Mouse (Mus musculus): ENCODE results near the gene Bcor. TPM values are rescaled to one million over a fixed set of nuclear protein-coding genes. Genes with fewer than 3 reads are reported as not detected.
A peak's percentile ranks its signal among the peaks of the same experiment; 100 is the strongest.

The Bcor gene
- polyA plus RNA-seq, 1 experiment from 2014 or later: 24.6 TPM

GRCm38 (mm10) chrX:12088301-12089026 is 71.7 kb downstream of the Bcor start:
- peak; percentile 73 for DNase-seq (ENCODE audit: low spot score)
- peak; percentile 48 for ATAC-seq (ENCODE audit: low FRiP score)
- H3K36me3 ChIP-seq (ENCODE audit: control insufficient read depth, insufficient read depth, low read length): no peaks in the 10 kb centered on the region
- 1% methylated on average over 39 of the region's 72 CpGs for WGBS
- H3K27ac ChIP-seq (ENCODE audit: low read depth, low read length): peak overlapping the region; percentile 94
- H3K4me1 ChIP-seq (replicated peaks; ENCODE audit: control insufficient read depth, insufficient read depth, low read length): no peaks in the 10 kb centered on the region; the same call in 1 of the 2 replicates
- no peaks in the 10 kb centered on the region for H3K9me3 ChIP-seq (ENCODE audit: control insufficient read depth, low read length)
- H3K4me3 ChIP-seq (ENCODE audit: low read depth, low read length): peak overlapping the region; percentile 43
- H3K4me2 ChIP-seq (replicated peaks; ENCODE audit: low read depth, low read length): peak overlapping the region; percentile 92
- peaks cover 73% of the 10 kb centered on the region for H3K27me3 ChIP-seq (ENCODE audit: control insufficient read depth, insufficient read depth, low read length)
- peak overlapping the region; percentile 68 for H3K9ac ChIP-seq (ENCODE audit: low read depth, low read length)

GRCm38 (mm10) chrX:12087511-12088300 is 72.4 kb downstream of the Bcor start:
- ATAC-seq (ENCODE audit: low FRiP score): peak; percentile 10; the same call in 1 of the 2 replicates
- peak overlapping the region; percentile 92 for H3K4me2 ChIP-seq (replicated peaks; ENCODE audit: low read depth, low read length)

GRCm38 (mm10) chrX:12086674-12087510 is 73.3 kb downstream of the Bcor start:
- H3K36me3 ChIP-seq (ENCODE audit: control insufficient read depth, insufficient read depth, low read length): no peaks in the 10 kb centered on the region
- WGBS: 2% methylated on average over 45 of the region's 70 CpGs
- peak overlapping the region; percentile 94 for H3K27ac ChIP-seq (ENCODE audit: low read depth, low read length)
- peak overlapping the region; percentile 92 for H3K4me2 ChIP-seq (replicated peaks; ENCODE audit: low read depth, low read length)
- H3K9ac ChIP-seq (ENCODE audit: low read depth, low read length): peak overlapping the region; percentile 68
- peaks cover 81% of the 10 kb centered on the region for H3K27me3 ChIP-seq (ENCODE audit: control insufficient read depth, insufficient read depth, low read length)
- ATAC-seq (ENCODE audit: low FRiP score) (no peak), DNase-seq (ENCODE audit: low spot score) (peak; percentile 53)
- H3K4me1 ChIP-seq (replicated peaks; ENCODE audit: control insufficient read depth, insufficient read depth, low read length): no peaks in the 10 kb centered on the region; the same call in 1 of the 2 replicates
- peak overlapping the region; percentile 43 for H3K4me3 ChIP-seq (ENCODE audit: low read depth, low read length)
- no peaks in the 10 kb centered on the region for H3K9me3 ChIP-seq (ENCODE audit: control insufficient read depth, low read length)

More at GRCm38 (mm10) chrX:12087511-12088300, 72.4 kb downstream of the Bcor start:
- under 1% methylated on average over 46 of the region's 55 CpGs for WGBS
- no peaks in the 10 kb centered on the region for H3K36me3 ChIP-seq (ENCODE audit: control insufficient read depth, insufficient read depth, low read length)
- peak overlapping the region; percentile 94 for H3K27ac ChIP-seq (ENCODE audit: low read depth, low read length)
- peaks cover 79% of the 10 kb centered on the region for H3K27me3 ChIP-seq (ENCODE audit: control insufficient read depth, insufficient read depth, low read length)
- H3K4me1 ChIP-seq (replicated peaks; ENCODE audit: control insufficient read depth, insufficient read depth, low read length): no peaks in the 10 kb centered on the region; the same call in 1 of the 2 replicates
- H3K9ac ChIP-seq (ENCODE audit: low read depth, low read length): peak overlapping the region; percentile 68
- no peaks in the 10 kb centered on the region for H3K9me3 ChIP-seq (ENCODE audit: control insufficient read depth, low read length)
- DNase-seq (ENCODE audit: low spot score): peak; percentile 51
- H3K4me3 ChIP-seq (ENCODE audit: low read depth, low read length): peak overlapping the region; percentile 43

- peaks cover 83% of the 10 kb centered on the region for H3K27me3 ChIP-seq (ENCODE audit: control insufficient read depth, insufficient read depth, low read length)
- H3K4me3 ChIP-seq (ENCODE audit: low read depth, low read length): no peak overlapping the region
- no peak for ATAC-seq (ENCODE audit: low FRiP score)
- WGBS: 9% methylated on average over 10 of the region's 10 CpGs
- H3K9me3 ChIP-seq (ENCODE audit: control insufficient read depth, low read length): no peaks in the 10 kb centered on the region
- no peak overlapping the region; the same call in 1 of the 2 replicates for H3K4me2 ChIP-seq (replicated peaks; ENCODE audit: low read depth, low read length)
- H3K9ac ChIP-seq (ENCODE audit: low read depth, low read length): no peak overlapping the region
- no peaks in the 10 kb centered on the region for H3K36me3 ChIP-seq (ENCODE audit: control insufficient read depth, insufficient read depth, low read length)
- H3K4me1 ChIP-seq (replicated peaks; ENCODE audit: control insufficient read depth, insufficient read depth, low read length): no peaks in the 10 kb centered on the region; the same call in 1 of the 2 replicates
- DNase-seq (ENCODE audit: low spot score): no peak
- no peak overlapping the region for H3K27ac ChIP-seq (ENCODE audit: low read depth, low read length)
Observed at GRCm38 (mm10) chrX:12085949-12086348, 74.2 kb downstream of the Bcor start.

GRCm38 (mm10) chrX:12085290-12085689 is 74.9 kb downstream of the Bcor start:
- no peak overlapping the region for H3K4me2 ChIP-seq (replicated peaks; ENCODE audit: low read depth, low read length)
- no peaks in the 10 kb centered on the region; the same call in 1 of the 2 replicates for H3K4me1 ChIP-seq (replicated peaks; ENCODE audit: control insufficient read depth, insufficient read depth, low read length)

GRCm38 (mm10) chrX:12084698-12085097 is 75.5 kb downstream of the Bcor start:
- no peak overlapping the region for H3K9ac ChIP-seq (ENCODE audit: low read depth, low read length)
- no peak for ATAC-seq (ENCODE audit: low FRiP score)
- no peak overlapping the region for H3K27ac ChIP-seq (ENCODE audit: low read depth, low read length)
- peaks cover 81% of the 10 kb centered on the region for H3K27me3 ChIP-seq (ENCODE audit: control insufficient read depth, insufficient read depth, low read length)
- no peak overlapping the region for H3K4me2 ChIP-seq (replicated peaks; ENCODE audit: low read depth, low read length)
- H3K9me3 ChIP-seq (ENCODE audit: control insufficient read depth, low read length): no peaks in the 10 kb centered on the region
- no peaks in the 10 kb centered on the region for H3K36me3 ChIP-seq (ENCODE audit: control insufficient read depth, insufficient read depth, low read length)
- no peak for DNase-seq (ENCODE audit: low spot score)
- no peak overlapping the region for H3K4me3 ChIP-seq (ENCODE audit: low read depth, low read length)
- WGBS: 22% methylated on average over 4 of the region's 4 CpGs
- H3K4me1 ChIP-seq (replicated peaks; ENCODE audit: control insufficient read depth, insufficient read depth, low read length): no peaks in the 10 kb centered on the region; the same call in 1 of the 2 replicates

More at GRCm38 (mm10) chrX:12085290-12085689, 74.9 kb downstream of the Bcor start:
- peaks cover 81% of the 10 kb centered on the region for H3K27me3 ChIP-seq (ENCODE audit: control insufficient read depth, insufficient read depth, low read length)
- no peaks in the 10 kb centered on the region for H3K36me3 ChIP-seq (ENCODE audit: control insufficient read depth, insufficient read depth, low read length)
- H3K9ac ChIP-seq (ENCODE audit: low read depth, low read length): no peak overlapping the region
- no peaks in the 10 kb centered on the region for H3K9me3 ChIP-seq (ENCODE audit: control insufficient read depth, low read length)
- DNase-seq (ENCODE audit: low spot score) (peak; percentile 53), ATAC-seq (ENCODE audit: low FRiP score) (no peak)
- H3K27ac ChIP-seq (ENCODE audit: low read depth, low read length): no peak overlapping the region
- H3K4me3 ChIP-seq (ENCODE audit: low read depth, low read length): no peak overlapping the region
- 6% methylated on average over 18 of the region's 18 CpGs for WGBS

GRCm38 (mm10) chrX:12083631-12084030 is 76.5 kb downstream of the Bcor start:
- no peak overlapping the region for H3K9ac ChIP-seq (ENCODE audit: low read depth, low read length)
- DNase-seq (ENCODE audit: low spot score) (peak; percentile 27), ATAC-seq (ENCODE audit: low FRiP score) (no peak)
- H3K36me3 ChIP-seq (ENCODE audit: control insufficient read depth, insufficient read depth, low read length): no peaks in the 10 kb centered on the region
- H3K4me2 ChIP-seq (replicated peaks; ENCODE audit: low read depth, low read length): no peak overlapping the region
- no peaks in the 10 kb centered on the region for H3K9me3 ChIP-seq (ENCODE audit: control insufficient read depth, low read length)
- WGBS: 8% methylated on average over 10 of the region's 10 CpGs
- peaks cover 82% of the 10 kb centered on the region for H3K27me3 ChIP-seq (ENCODE audit: control insufficient read depth, insufficient read depth, low read length)
- H3K4me1 ChIP-seq (replicated peaks; ENCODE audit: control insufficient read depth, insufficient read depth, low read length): no peaks in the 10 kb centered on the region; the same call in 1 of the 2 replicates
- H3K4me3 ChIP-seq (ENCODE audit: low read depth, low read length): no peak overlapping the region
- H3K27ac ChIP-seq (ENCODE audit: low read depth, low read length): no peak overlapping the region

GRCm38 (mm10) chrX:12082736-12083135 is 77.4 kb downstream of the Bcor start:
- H3K4me1 ChIP-seq (replicated peaks; ENCODE audit: control insufficient read depth, insufficient read depth, low read length): no peaks in the 10 kb centered on the region; the same call in 1 of the 2 replicates
- H3K27me3 ChIP-seq (ENCODE audit: control insufficient read depth, insufficient read depth, low read length): peaks cover 78% of the 10 kb centered on the region
- ATAC-seq (ENCODE audit: low FRiP score): no peak
- H3K36me3 ChIP-seq (ENCODE audit: control insufficient read depth, insufficient read depth, low read length): no peaks in the 10 kb centered on the region
- H3K9ac ChIP-seq (ENCODE audit: low read depth, low read length): no peak overlapping the region
- H3K4me3 ChIP-seq (ENCODE audit: low read depth, low read length): no peak overlapping the region
- DNase-seq (ENCODE audit: low spot score): peak; percentile 26
- no peak overlapping the region for H3K4me2 ChIP-seq (replicated peaks; ENCODE audit: low read depth, low read length)
- H3K9me3 ChIP-seq (ENCODE audit: control insufficient read depth, low read length): no peaks in the 10 kb centered on the region
- H3K27ac ChIP-seq (ENCODE audit: low read depth, low read length): no peak overlapping the region
- WGBS: 7% methylated on average over 16 of the region's 16 CpGs
